Mouse (Mus musculus): ENCODE results near the gene Capza2. TPM values are rescaled to one million over a fixed set of nuclear protein-coding genes. Genes with fewer than 3 reads are reported as not detected.

Gene Capza2
- 120 TPM for total RNA-seq (2023)

GRCm38 (mm10) chr6:17635615-17636284 lies at the start of gene Capza2:
Gene Capza2 (plus strand): TSS chr6:17636234.

GRCm38 (mm10) chr6:17692647-17693046 lies 56.6 kb downstream of the Capza2 start, which contains the start of gene St7:
Gene St7 (plus strand): TSS chr6:17692933.

Other genes starting within 250 kb of the Capza2 start
- gene Met, start 172.4 kb upstream of the Capza2 start, total RNA-seq (2023), result not detected
- 13.0 TPM for gene St7, start 56.7 kb downstream of the Capza2 start, total RNA-seq (2023)